Mouse (Mus musculus): ENCODE results near the gene Tle6. TPM values are rescaled to one million over a fixed set of nuclear protein-coding genes. Genes with fewer than 3 reads are reported as not detected.

The Tle6 gene
- polyA plus RNA-seq, 1 experiment from 2014 or later, result 7.6 TPM

DNA sequence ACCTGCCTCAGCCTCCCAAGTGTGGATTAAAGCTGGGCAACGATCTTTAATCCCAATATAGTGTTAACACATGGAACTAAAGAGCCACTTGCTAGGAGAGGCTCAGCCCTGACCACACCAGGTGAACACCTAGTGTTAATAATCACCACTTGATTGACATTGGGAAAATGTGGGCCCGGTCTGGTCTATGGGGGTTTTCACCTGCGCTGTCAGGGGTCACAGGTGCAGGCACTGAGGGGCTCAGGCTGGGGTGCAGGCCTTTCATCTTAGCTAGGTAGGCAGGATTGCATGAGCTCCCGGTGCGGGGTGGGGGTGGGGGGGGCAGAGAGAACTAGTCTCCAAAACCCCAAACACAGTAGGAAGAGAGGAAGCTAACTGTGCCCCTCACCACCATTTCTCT lies 1.2 kb downstream of the Tle6 start:
- Histone ChIP-seq H3K4me2 (replicated peaks; ENCODE audit: low read depth) (no peak overlapping the region), H3K36me3 (ENCODE audit: control insufficient read depth, insufficient read depth, low read length) (no peaks in the 10 kb centered on the region), H3K4me3 (ENCODE audit: low read depth, low read length) (no peak overlapping the region), H3K27me3 (ENCODE audit: control insufficient read depth, insufficient read depth, low read length) (no peaks in the 10 kb centered on the region), H3K27ac (replicated peaks) (no peak overlapping the region), H3K9ac (ENCODE audit: low read length) (no peak overlapping the region), H3K9me3 (ENCODE audit: control insufficient read depth, low read length) (no peaks in the 10 kb centered on the region), H3K4me1 (replicated peaks; ENCODE audit: control insufficient read depth, insufficient read depth) (peaks cover 9% of the 10 kb centered on the region)
- ATAC-seq (ENCODE audit: low FRiP score, low TSS enrichment) (no peak), DNase-seq (ENCODE audit: low spot score) (no peak)
- 57% methylated on average over 5 of the region's 5 CpGs for WGBS
- TF ChIP-seq CTCF (IDR thresholded peaks at IDR 0.05; ENCODE audit: low read depth) (no peak), EP300 (optimal IDR thresholded peaks at IDR 0.05) (no peak)

DNA sequence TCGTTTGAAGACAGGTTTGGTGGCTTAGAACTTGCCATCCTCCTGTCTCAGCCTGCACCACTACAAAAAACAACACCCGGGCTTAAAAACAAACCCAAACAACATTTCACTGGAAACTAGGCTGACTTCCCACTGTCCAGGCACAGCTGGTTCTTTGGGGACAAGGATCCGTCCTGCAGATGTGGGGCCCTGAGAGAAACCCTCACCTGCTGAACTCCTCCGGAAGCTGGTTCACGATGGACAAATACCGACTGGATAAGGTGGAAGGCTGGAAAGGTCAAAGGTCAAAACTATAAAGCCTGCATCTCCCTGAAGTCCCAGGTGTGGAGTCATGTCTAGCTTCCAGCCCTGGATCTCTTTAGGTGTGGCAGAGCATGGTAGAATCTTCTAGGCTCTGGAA lies 2.0 kb downstream of the Tle6 start:
- ATAC-seq (ENCODE audit: low FRiP score, low TSS enrichment), result no peak
- no peak for DNase-seq (ENCODE audit: low spot score)
- Histone ChIP-seq H3K4me3 (ENCODE audit: low read depth, low read length) (no peak overlapping the region), H3K27me3 (ENCODE audit: control insufficient read depth, insufficient read depth, low read length) (no peaks in the 10 kb centered on the region), H3K9me3 (ENCODE audit: control insufficient read depth, low read length) (no peaks in the 10 kb centered on the region), H3K36me3 (ENCODE audit: control insufficient read depth, insufficient read depth, low read length) (no peaks in the 10 kb centered on the region), H3K9ac (ENCODE audit: low read length) (no peak overlapping the region), H3K27ac (replicated peaks) (no peak overlapping the region), H3K4me1 (replicated peaks; ENCODE audit: control insufficient read depth, insufficient read depth) (peaks cover 9% of the 10 kb centered on the region), H3K4me2 (replicated peaks; ENCODE audit: low read depth) (no peak overlapping the region)
- 44% methylated on average over 6 of the region's 6 CpGs for WGBS
- TF ChIP-seq EP300 (optimal IDR thresholded peaks at IDR 0.05) (no peak), CTCF (IDR thresholded peaks at IDR 0.05; ENCODE audit: low read depth) (no peak)

DNA sequence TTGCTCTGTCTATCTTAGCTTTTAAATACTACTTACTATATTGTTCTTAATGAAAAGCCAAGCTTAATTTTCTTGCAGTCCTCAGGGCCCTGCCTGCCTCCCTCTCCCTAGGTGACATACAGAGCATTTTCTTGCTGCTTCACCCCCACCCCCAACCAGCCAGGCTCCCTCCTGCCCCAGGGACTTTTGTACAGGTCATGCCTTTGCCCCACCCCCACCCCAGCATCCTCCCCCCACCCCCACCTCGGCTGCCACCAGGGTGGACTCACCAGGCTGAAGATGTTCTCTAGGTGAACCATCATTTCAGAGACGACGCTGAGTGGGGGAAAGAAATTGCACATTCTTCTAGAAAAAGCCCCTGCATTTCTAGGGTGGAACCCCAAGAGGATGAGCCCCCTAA lies 2.5 kb downstream of the Tle6 start:
- H3K27me3 ChIP-seq (ENCODE audit: control insufficient read depth, insufficient read depth, low read length), result no peaks in the 10 kb centered on the region
- ATAC-seq (ENCODE audit: low FRiP score, low TSS enrichment), result no peak
- no peak for TF ChIP-seq CTCF (IDR thresholded peaks at IDR 0.05; ENCODE audit: low read depth)
- TF ChIP-seq EP300 (optimal IDR thresholded peaks at IDR 0.05), result no peak
- no peak overlapping the region for H3K9ac ChIP-seq (ENCODE audit: low read length)
- H3K36me3 ChIP-seq (ENCODE audit: control insufficient read depth, insufficient read depth, low read length), result no peaks in the 10 kb centered on the region
- no peak for DNase-seq (ENCODE audit: low spot score)
- H3K9me3 ChIP-seq (ENCODE audit: control insufficient read depth, low read length), result no peaks in the 10 kb centered on the region
- WGBS, result 57% methylated on average over 3 of the region's 3 CpGs
- H3K4me1 ChIP-seq (replicated peaks; ENCODE audit: control insufficient read depth, insufficient read depth), result peaks cover 9% of the 10 kb centered on the region
- H3K27ac ChIP-seq (replicated peaks), result no peak overlapping the region
- H3K4me2 ChIP-seq (replicated peaks; ENCODE audit: low read depth), result no peak overlapping the region
- H3K4me3 ChIP-seq (ENCODE audit: low read depth, low read length), result no peak overlapping the region

- TF ChIP-seq CTCF (IDR thresholded peaks at IDR 0.05; ENCODE audit: low read depth), result no peak
- no peak for TF ChIP-seq EP300 (optimal IDR thresholded peaks at IDR 0.05)
- H3K27ac ChIP-seq (replicated peaks), result peak overlapping the region; percentile 49
- DNase-seq (ENCODE audit: low spot score) (peak; percentile 61), ATAC-seq (ENCODE audit: low FRiP score, low TSS enrichment) (peak; percentile 39; the same call in 1 of the 2 replicates)
- peak overlapping the region; percentile 22; the same call in 1 of the 2 replicates for H3K4me3 ChIP-seq (ENCODE audit: low read depth, low read length)
- H3K4me2 ChIP-seq (replicated peaks; ENCODE audit: low read depth), result peak overlapping the region; percentile 52
- H3K36me3 ChIP-seq (ENCODE audit: control insufficient read depth, insufficient read depth, low read length), result no peaks in the 10 kb centered on the region
- no peaks in the 10 kb centered on the region for H3K9me3 ChIP-seq (ENCODE audit: control insufficient read depth, low read length)
- WGBS, result 3% methylated on average over 8 of the region's 12 CpGs
- H3K4me1 ChIP-seq (replicated peaks; ENCODE audit: control insufficient read depth, insufficient read depth), result peaks cover 9% of the 10 kb centered on the region
- no peaks in the 10 kb centered on the region for H3K27me3 ChIP-seq (ENCODE audit: control insufficient read depth, insufficient read depth, low read length)
- H3K9ac ChIP-seq (ENCODE audit: low read length), result peak overlapping the region; percentile 48
These were observed 3.5 kb downstream of the Tle6 start for GRCm38 (mm10) chr10:81597137-81597950.

DNA sequence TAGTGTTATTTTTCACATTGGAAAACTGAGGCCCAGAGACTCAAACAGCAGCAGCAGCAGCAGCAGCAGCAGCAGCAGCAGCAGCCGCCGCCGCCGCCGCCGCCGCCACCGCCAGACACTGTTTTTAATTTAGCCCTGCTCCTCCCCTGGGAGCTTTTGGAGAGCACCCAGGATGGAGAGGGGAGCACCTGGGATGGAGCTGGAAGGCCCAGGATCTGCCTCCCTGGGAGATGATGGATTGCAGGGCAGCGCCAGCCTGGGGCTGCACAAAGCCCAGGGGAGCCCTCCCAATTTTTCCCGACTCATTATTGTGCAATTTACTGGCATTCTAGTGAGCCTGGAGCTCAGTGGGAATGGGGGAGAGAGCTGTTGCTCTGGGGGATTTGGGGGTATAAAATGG lies 4.3 kb downstream of the Tle6 start:
- WGBS, result 25% methylated on average over 10 of the region's 10 CpGs
- Histone ChIP-seq H3K27me3 (ENCODE audit: control insufficient read depth, insufficient read depth, low read length) (no peaks in the 10 kb centered on the region), H3K36me3 (ENCODE audit: control insufficient read depth, insufficient read depth, low read length) (no peaks in the 10 kb centered on the region), H3K27ac (replicated peaks) (peak overlapping the region; percentile 49; the same call in 1 of the 2 replicates), H3K4me2 (replicated peaks; ENCODE audit: low read depth) (peak overlapping the region; percentile 52), H3K9ac (ENCODE audit: low read length) (peak overlapping the region; percentile 48; the same call in 1 of the 2 replicates), H3K4me1 (replicated peaks; ENCODE audit: control insufficient read depth, insufficient read depth) (peaks cover 9% of the 10 kb centered on the region), H3K4me3 (ENCODE audit: low read depth, low read length) (peak overlapping the region; percentile 22; the same call in 1 of the 2 replicates), H3K9me3 (ENCODE audit: control insufficient read depth, low read length) (no peaks in the 10 kb centered on the region)
- no peak for DNase-seq (ENCODE audit: low spot score)
- no peak for ATAC-seq (ENCODE audit: low FRiP score, low TSS enrichment)
- no peak for TF ChIP-seq EP300 (optimal IDR thresholded peaks at IDR 0.05)

DNA sequence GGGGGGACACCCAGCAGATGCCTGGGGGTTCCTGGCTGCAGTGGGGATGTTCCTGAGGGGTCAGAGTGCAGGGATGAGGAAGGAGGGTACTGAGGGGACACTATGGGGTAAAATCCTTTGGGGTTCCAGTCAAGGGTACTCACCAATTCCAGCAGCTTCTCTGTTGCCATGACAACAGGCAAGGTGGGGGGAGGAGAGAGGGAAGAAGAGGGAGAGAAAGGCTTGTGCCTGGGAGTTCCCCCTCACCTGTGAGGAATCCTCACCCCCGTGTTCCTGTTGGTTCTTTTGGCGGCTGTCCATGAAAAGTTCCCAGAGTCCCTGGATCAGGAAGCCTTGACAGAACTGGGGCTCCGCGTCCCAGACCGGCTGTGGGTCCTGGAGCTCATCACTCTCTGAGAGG lies 5.3 kb downstream of the Tle6 start:
- Histone ChIP-seq H3K4me1 (replicated peaks; ENCODE audit: control insufficient read depth, insufficient read depth) (peaks cover 4% of the 10 kb centered on the region), H3K36me3 (ENCODE audit: control insufficient read depth, insufficient read depth, low read length) (no peaks in the 10 kb centered on the region), H3K4me3 (ENCODE audit: low read depth, low read length) (no peak overlapping the region), H3K27ac (replicated peaks) (no peak overlapping the region), H3K9me3 (ENCODE audit: control insufficient read depth, low read length) (no peaks in the 10 kb centered on the region), H3K4me2 (replicated peaks; ENCODE audit: low read depth) (no peak overlapping the region), H3K27me3 (ENCODE audit: control insufficient read depth, insufficient read depth, low read length) (no peaks in the 10 kb centered on the region), H3K9ac (ENCODE audit: low read length) (no peak overlapping the region)
- TF ChIP-seq CTCF (IDR thresholded peaks at IDR 0.05; ENCODE audit: low read depth), result no peak
- TF ChIP-seq EP300 (optimal IDR thresholded peaks at IDR 0.05), result no peak
- ATAC-seq (ENCODE audit: low FRiP score, low TSS enrichment) (no peak), DNase-seq (ENCODE audit: low spot score) (no peak)
- 51% methylated on average over 5 of the region's 5 CpGs for WGBS

Measured in stomach, postnatal 0 days (tissue).